Mouse (Mus musculus): ENCODE results near the gene Neurod4.

Neurod4 gene

GRCm38 (mm10) chr10:130234576-130234975 lies 45.5 kb downstream of the Neurod4 start:
- no peak for DNase-seq (ENCODE audit: low spot score)

- DNase-seq (ENCODE audit: low spot score), result no peak
These were observed 47.9 kb downstream of the Neurod4 start for GRCm38 (mm10) chr10:130232117-130232516.

- DNase-seq (ENCODE audit: low spot score), result no peak
These were observed 50.5 kb downstream of the Neurod4 start for GRCm38 (mm10) chr10:130229584-130229983.

- DNase-seq (ENCODE audit: low spot score), result no peak
These were observed 51.8 kb downstream of the Neurod4 start for GRCm38 (mm10) chr10:130228246-130228645.

GRCm38 (mm10) chr10:130225034-130225433 lies 55.0 kb downstream of the Neurod4 start:
- no peak for DNase-seq (ENCODE audit: low spot score)

Data from testis, postnatal 14 days (tissue).